Mouse (Mus musculus) C2C12 (cell line): Measurements from ENCODE around the gene Plin5.

Source experiments
- CEBPB ChIP-seq: IDR thresholded peaks from one replicate; pipeline ENCODE4 v1.6.1; 2011; ENCODE audit warnings: low read depth, mild to moderate bottlenecking, control low read depth, moderate library complexity
- CTCF ChIP-seq: IDR thresholded peaks from one replicate; pipeline ENCODE4 v1.5.1; 2011; ENCODE audit not compliant: control insufficient read depth, insufficient read depth, insufficient read length
- FOSL1 ChIP-seq: IDR thresholded peaks from one replicate; pipeline ENCODE4 v1.8.0; 2011; ENCODE audit warnings: mild to moderate bottlenecking, low read length; ENCODE audit not compliant: poor library complexity, insufficient read depth, severe bottlenecking
- MAX ChIP-seq: IDR thresholded peaks from one replicate; pipeline ENCODE4 v1.6.1; 2011; ENCODE audit warnings: mild to moderate bottlenecking, control low read depth
- MYOD1 ChIP-seq: IDR thresholded peaks from one replicate; pipeline ENCODE4 v1.6.1; 2011; ENCODE audit warnings: low read depth; ENCODE audit not compliant: control insufficient read depth, insufficient read length
- MYOG ChIP-seq: IDR thresholded peaks from one replicate; pipeline ENCODE4 v1.6.1; 2011; ENCODE audit not compliant: control insufficient read depth, insufficient read length; ENCODE audit errors: extremely low read depth
- USF1 ChIP-seq: IDR thresholded peaks from one replicate; pipeline ENCODE4 v1.6.1; 2011; ENCODE audit warnings: low read depth, mild to moderate bottlenecking, control low read depth, moderate library complexity

- TF ChIP-seq MAX (no peak), CTCF (peak; percentile 48), MYOG (no peak), FOSL1 (no peak), USF1 (no peak), MYOD1 (no peak), CEBPB (no peak)
Measured at GRCm38 (mm10) chr17:56131814-56132213, 14.4 kb upstream of the Plin5 start.
